Mouse (Mus musculus): ENCODE results near the gene Prr27. TPM values are rescaled to one million over a fixed set of nuclear protein-coding genes. Genes with fewer than 3 reads are reported as not detected.

The Prr27 gene
- not detected in 2 replicates for polyA plus RNA-seq (2015; fragmentation: Nextera tagmentation; extraction: Ambion mirVana)

DNA sequence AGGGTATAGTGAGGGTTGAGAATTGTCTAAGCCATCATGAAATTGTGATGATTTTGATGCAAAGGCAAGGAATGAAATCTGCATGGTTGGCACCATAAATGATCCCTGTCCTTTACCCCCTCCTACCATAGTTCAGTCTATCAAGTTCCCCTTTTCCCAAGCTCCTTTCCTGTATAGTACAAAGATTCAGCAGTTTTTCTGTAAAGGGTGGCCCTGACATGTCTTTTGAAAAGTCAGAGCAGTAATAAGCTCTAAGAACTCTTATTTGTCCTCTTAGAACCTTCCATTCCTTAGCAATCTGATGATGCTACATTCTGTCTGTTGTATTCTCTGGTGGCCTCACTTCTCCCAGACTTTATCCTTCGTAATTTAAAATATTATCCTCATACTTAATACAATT lies at the start of gene Prr27:
Gene Prr27 (plus strand): TSS at position 301 of the 400 bp plus-strand sequence.
- Histone ChIP-seq H3K9ac (no peak within 1 kb of the TSS), H3K4me2 (no peak within 1 kb of the TSS), H3K27ac (no peak within 1 kb of the TSS), H3K27me3 (no peaks in the 10 kb centered on the region), H3K9me3 (no peaks in the 10 kb centered on the region), H3K36me3 (no peaks in the 10 kb centered on the region), H3K4me1 (replicated peaks) (no peaks in the 10 kb centered on the region), H3K4me3 (no peak within 1 kb of the TSS)
- no peak for ATAC-seq (ENCODE audit: low FRiP score)
- 83% methylated on average over 1 of the region's 1 CpGs for WGBS

DNA sequence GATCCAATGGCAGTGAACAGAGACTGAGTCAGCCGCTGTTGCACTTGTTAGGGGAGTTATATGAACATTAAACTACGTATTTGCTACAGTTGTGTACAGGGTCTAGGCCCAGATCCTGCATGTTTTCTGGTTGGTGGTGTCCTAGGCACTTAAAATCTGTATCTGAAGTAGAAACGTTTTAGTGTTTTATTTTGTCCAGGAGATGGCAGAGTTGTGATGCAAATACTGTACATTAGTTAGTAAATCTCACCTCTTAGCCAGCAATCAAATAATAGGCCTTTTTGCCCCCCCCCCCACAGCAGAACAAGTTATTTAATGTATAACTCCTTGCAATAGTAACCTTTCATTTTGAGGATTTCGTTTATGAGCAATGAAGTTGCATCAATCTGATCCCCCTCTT lies 42.8 kb upstream of the Prr27 start:
- Histone ChIP-seq H3K4me3 (no peak overlapping the region), H3K4me1 (replicated peaks) (no peaks in the 10 kb centered on the region), H3K4me2 (no peak overlapping the region), H3K9ac (no peak overlapping the region), H3K27me3 (no peaks in the 10 kb centered on the region), H3K9me3 (no peaks in the 10 kb centered on the region), H3K27ac (no peak overlapping the region), H3K36me3 (no peaks in the 10 kb centered on the region)
- ATAC-seq (ENCODE audit: low FRiP score): no peak
- 68% methylated on average over 4 of the region's 4 CpGs for WGBS

DNA sequence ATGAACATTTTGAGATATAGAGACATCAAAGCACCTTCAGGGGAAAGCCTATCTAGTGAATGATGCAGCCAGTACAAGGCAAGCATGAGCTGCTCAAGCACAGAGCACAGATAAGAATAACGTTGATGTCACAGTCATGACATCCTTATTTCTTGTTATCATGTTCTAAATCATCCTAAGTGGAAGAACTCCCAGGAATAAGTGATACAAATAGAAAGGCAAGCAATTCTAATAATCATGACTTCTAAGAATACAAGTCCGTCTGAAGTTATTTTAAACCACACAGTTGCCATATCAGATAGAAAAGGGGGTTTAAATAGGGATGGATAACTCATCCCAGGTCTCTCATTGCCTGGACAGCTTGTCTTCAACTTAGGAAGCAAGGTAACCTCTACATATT lies 17.7 kb upstream of the Prr27 start, which contains the start of gene Csn1s2b:
Gene Csn1s2b (plus strand): TSS at position 301 of the 400 bp plus-strand sequence.
- 79% methylated on average over 2 of the region's 2 CpGs for WGBS
- Histone ChIP-seq H3K9me3 (no peaks in the 10 kb centered on the region), H3K4me3 (no peak within 1 kb of the TSS), H3K27me3 (no peaks in the 10 kb centered on the region), H3K36me3 (no peaks in the 10 kb centered on the region), H3K4me2 (no peak within 1 kb of the TSS), H3K9ac (no peak within 1 kb of the TSS), H3K4me1 (replicated peaks) (no peaks in the 10 kb centered on the region), H3K27ac (no peak within 1 kb of the TSS)
- no peak for ATAC-seq (ENCODE audit: low FRiP score)

DNA sequence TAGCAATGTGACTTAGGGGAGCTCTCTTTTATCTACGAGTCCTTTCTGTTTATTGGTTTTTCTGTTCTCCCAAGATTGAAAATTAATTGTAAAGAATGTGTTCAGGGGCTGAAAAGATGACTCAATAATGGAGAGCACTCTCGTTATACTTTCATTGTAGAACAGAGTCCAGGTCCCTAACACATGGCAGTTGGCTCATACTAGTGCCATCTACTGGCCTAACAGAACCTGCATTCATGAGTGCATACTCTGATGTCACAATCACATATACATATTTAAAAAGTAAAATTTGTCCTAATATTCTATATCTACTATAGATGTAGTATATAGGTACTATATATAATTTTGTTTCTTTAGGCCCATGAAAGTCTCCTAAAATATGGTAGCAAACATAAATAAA lies 16.2 kb upstream of the Prr27 start:
- no peak overlapping the region for H3K9ac ChIP-seq
- WGBS: 66% methylated on average over 2 of the region's 2 CpGs
- no peak overlapping the region for H3K4me3 ChIP-seq
- no peaks in the 10 kb centered on the region for H3K27me3 ChIP-seq
- no peaks in the 10 kb centered on the region for H3K36me3 ChIP-seq
- no peak overlapping the region for H3K4me2 ChIP-seq
- ATAC-seq (ENCODE audit: low FRiP score): no peak
- H3K9me3 ChIP-seq: no peaks in the 10 kb centered on the region
- H3K4me1 ChIP-seq (replicated peaks): no peaks in the 10 kb centered on the region
- H3K27ac ChIP-seq: no peak overlapping the region

DNA sequence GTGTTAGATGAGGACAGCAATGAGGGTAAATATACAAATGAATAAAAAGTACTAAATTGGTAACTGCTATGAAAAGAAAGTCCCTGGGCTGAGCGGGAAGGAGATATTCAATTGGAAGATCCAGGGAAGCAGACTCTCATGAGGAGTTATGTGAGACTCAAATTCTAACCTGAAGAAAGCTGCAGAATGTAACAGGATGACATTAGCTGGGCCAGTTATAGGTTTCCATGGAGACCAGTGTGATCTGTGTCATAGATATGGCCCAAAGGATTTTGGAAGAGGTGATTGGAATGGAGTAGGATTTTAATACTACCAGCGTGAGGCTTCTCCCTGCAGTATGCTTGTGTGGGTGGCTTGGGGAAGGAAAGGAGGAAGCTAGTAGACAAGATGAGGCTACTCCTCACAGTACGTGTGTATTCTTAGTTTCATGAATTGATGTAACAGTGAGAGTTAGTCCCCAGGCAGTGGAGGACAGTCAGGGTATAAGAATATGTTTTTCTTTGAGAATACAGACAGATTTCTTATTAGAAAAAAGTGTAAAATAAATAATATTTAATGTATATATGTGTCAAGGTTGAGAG lies 29.7 kb downstream of the Prr27 start:
- no peaks in the 10 kb centered on the region for H3K27me3 ChIP-seq
- no peaks in the 10 kb centered on the region for H3K4me1 ChIP-seq (replicated peaks)
- ATAC-seq (ENCODE audit: low FRiP score): no peak
- WGBS: 79% methylated on average over 3 of the region's 3 CpGs
- no peak overlapping the region for H3K4me2 ChIP-seq
- no peak overlapping the region for H3K4me3 ChIP-seq
- no peaks in the 10 kb centered on the region for H3K9me3 ChIP-seq
- H3K36me3 ChIP-seq: no peaks in the 10 kb centered on the region
- no peak overlapping the region for H3K9ac ChIP-seq
- no peak overlapping the region for H3K27ac ChIP-seq

DNA sequence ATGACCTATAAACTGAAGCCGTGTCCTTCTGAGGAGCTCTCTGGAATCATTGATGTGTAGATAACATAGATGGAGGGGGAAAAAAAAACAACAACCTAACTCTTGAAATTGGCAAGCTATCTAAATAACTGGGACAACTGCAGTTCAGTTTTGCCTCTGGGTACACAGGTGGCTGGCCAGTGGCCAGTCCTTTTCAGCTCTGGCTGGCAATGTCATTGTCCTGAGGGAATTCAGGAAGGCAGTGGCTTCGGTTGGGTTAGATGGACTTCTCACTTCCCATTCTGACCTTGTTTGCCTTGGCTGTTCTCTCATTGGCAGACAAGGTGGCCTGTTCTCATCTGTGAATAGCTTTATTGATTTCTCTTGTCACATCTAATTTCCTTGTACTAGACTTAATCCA lies 44.6 kb downstream of the Prr27 start:
- no peaks in the 10 kb centered on the region for H3K9me3 ChIP-seq
- no peak overlapping the region for H3K4me2 ChIP-seq
- no peak overlapping the region for H3K9ac ChIP-seq
- H3K4me3 ChIP-seq: no peak overlapping the region
- no peak for ATAC-seq (ENCODE audit: low FRiP score)
- H3K27me3 ChIP-seq: no peaks in the 10 kb centered on the region
- H3K36me3 ChIP-seq: no peaks in the 10 kb centered on the region
- WGBS: 53% methylated on average over 2 of the region's 2 CpGs
- H3K27ac ChIP-seq: no peak overlapping the region
- no peaks in the 10 kb centered on the region for H3K4me1 ChIP-seq (replicated peaks)

DNA sequence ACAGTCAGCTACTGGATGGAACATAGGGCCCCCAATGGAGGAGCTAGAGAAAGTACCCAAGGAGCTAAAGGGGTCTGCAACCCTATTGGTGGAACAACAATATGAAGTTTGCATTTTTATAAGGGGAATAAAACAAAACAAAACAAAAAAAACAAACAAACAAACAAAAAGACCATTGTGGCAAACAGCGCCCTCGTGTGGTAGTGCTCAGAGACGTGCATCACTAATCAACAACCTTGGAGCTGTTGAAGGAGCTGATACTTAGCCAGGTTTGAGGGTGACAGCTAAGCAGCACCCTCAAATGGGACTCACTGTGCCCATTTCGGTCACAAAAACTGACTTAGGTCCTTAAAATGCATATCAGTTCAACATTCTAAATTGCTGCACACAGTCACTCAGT lies 45.9 kb downstream of the Prr27 start:
- Histone ChIP-seq H3K9me3 (no peaks in the 10 kb centered on the region), H3K9ac (no peak overlapping the region), H3K36me3 (no peaks in the 10 kb centered on the region), H3K4me2 (no peak overlapping the region), H3K4me3 (no peak overlapping the region), H3K27me3 (no peaks in the 10 kb centered on the region), H3K27ac (no peak overlapping the region), H3K4me1 (replicated peaks) (no peaks in the 10 kb centered on the region)
- no peak for ATAC-seq (ENCODE audit: low FRiP score)
- WGBS: 36% methylated on average over 4 of the region's 4 CpGs

DNA sequence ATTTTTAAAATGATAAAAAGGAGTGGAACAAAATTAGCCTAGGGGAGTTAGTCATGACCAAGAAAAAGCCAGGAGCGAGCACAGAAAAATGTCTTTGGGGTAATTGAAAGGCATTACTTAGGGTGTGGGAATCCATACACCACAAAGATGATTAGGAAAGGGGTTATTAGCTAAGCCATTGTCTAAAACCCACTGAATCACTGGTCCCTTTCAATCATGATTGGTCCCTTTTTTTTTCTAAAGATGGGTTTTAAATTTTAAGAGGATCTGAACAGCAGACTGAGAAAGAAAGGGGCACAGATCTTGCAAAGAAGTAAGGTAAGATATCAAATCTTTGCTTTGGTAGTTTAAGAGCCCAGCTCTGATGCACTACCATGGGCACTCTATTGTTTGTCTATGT lies 59.2 kb downstream of the Prr27 start, which contains the start of gene Odam:
Gene Odam (plus strand): TSS at position 301 of the 400 bp plus-strand sequence.
- H3K4me3 ChIP-seq: no peak within 1 kb of the TSS
- H3K4me2 ChIP-seq: no peak within 1 kb of the TSS
- ATAC-seq (ENCODE audit: low FRiP score): no peak
- 82% methylated on average over 1 of the region's 1 CpGs for WGBS
- H3K36me3 ChIP-seq: no peaks in the 10 kb centered on the region
- H3K27ac ChIP-seq: no peak within 1 kb of the TSS
- no peaks in the 10 kb centered on the region for H3K9me3 ChIP-seq
- no peaks in the 10 kb centered on the region for H3K4me1 ChIP-seq (replicated peaks)
- H3K9ac ChIP-seq: no peak within 1 kb of the TSS
- no peaks in the 10 kb centered on the region for H3K27me3 ChIP-seq

Other genes with a start within 250 kb of the Prr27 start
- gene Sult1e1, start 234.1 kb upstream of the Prr27 start, polyA plus RNA-seq (2015; fragmentation: Nextera tagmentation; extraction: Ambion mirVana): not detected in 2 replicates
- gene Csn1s1, start 159.5 kb upstream of the Prr27 start, polyA plus RNA-seq (2015; fragmentation: Nextera tagmentation; extraction: Ambion mirVana): not detected in 2 replicates
- gene Csn2, start 126.1 kb upstream of the Prr27 start, polyA plus RNA-seq (2015; fragmentation: Nextera tagmentation; extraction: Ambion mirVana): not detected in 2 replicates
- gene Csn1s2a, start 51.1 kb upstream of the Prr27 start, polyA plus RNA-seq (2015; fragmentation: Nextera tagmentation; extraction: Ambion mirVana): not detected in 2 replicates
- not detected in 2 replicates for gene Csn1s2b, start 17.6 kb upstream of the Prr27 start, polyA plus RNA-seq (2015; fragmentation: Nextera tagmentation; extraction: Ambion mirVana)
- gene Odam, start 59.3 kb downstream of the Prr27 start, polyA plus RNA-seq (2015; fragmentation: Nextera tagmentation; extraction: Ambion mirVana): not detected in 2 replicates
- gene Csn3, start 99.9 kb downstream of the Prr27 start, polyA plus RNA-seq (2015; fragmentation: Nextera tagmentation; extraction: Ambion mirVana): not detected in 2 replicates
- not detected in 2 replicates for gene 2310003L06Rik, start 143.8 kb downstream of the Prr27 start, polyA plus RNA-seq (2015; fragmentation: Nextera tagmentation; extraction: Ambion mirVana)
- not detected in 2 replicates for gene Gm28434, start 143.8 kb downstream of the Prr27 start, polyA plus RNA-seq (2015; fragmentation: Nextera tagmentation; extraction: Ambion mirVana)
- not detected in 2 replicates for gene Cabs1, start 153.8 kb downstream of the Prr27 start, polyA plus RNA-seq (2015; fragmentation: Nextera tagmentation; extraction: Ambion mirVana)
- gene Smr3a, start 176.9 kb downstream of the Prr27 start, polyA plus RNA-seq (2015; fragmentation: Nextera tagmentation; extraction: Ambion mirVana): not detected in 2 replicates